Mouse (Mus musculus): Measurements from ENCODE around the gene Bloc1s4.

DNA sequence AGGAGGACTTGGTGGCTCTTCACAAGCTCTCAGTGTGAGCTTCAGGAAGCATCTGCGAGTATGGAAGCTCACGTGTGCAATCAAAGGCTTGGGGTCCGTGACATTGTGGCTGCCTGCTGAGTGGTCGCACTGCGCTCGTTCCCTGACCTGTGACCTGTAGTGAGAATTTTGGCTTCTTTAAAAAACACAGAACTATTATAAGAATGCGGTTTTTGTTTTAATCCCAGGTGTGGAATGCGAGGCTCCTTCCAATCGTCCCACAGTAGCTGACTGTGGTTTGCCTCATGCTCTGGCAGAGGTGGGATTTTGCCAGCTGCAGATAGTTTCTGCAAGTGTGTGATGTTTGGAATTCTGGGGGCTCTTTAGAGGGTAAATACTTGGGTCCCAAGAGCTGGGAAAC, 25.1 kb downstream of the Bloc1s4 start:
- no peak for TF ChIP-seq POLR2A (IDR thresholded peaks at IDR 0.05; ENCODE audit: insufficient read depth, low read depth, low read length)
- TF ChIP-seq CTCF (IDR thresholded peaks at IDR 0.05; ENCODE audit: insufficient read depth, low read depth, low read length), result no peak

Data from olfactory bulb, adult 2 months (tissue).